ENCODE assay signal across 7 mouse cellular contexts in genomic region chr4:155066834-155067522, GRCm38 (mm10). TPM values are rescaled to one million over a fixed set of nuclear protein-coding genes. Genes with fewer than 3 reads are reported as not detected.
A peak's percentile ranks its signal among the peaks of the same experiment; 100 is the strongest.
DNase-seq lines count a peak whose midpoint lies in the region; ATAC-seq lines count a peak whose summit lies in the region.

Gene Pex10, plus strand, starts transcription at chr4:155067016.

- peaks cover 37% of the 10 kb centered on the region for H3K36me3 ChIP-seq in embryonic facial prominence, embryonic 12.5 days
- peaks cover 24% of the 10 kb centered on the region for H3K36me3 ChIP-seq in limb, embryonic 11.5 days (ENCODE audit: control insufficient read depth, insufficient read depth, low read length)
- H3K36me3 ChIP-seq in midbrain, embryonic 14.5 days (ENCODE audit: control insufficient read depth, insufficient read depth, low read length) = peaks cover 37% of the 10 kb centered on the region

- H3K27ac ChIP-seq in embryonic facial prominence, embryonic 12.5 days = peak within 1 kb of the TSS; percentile 83
- 0 out of 2 replicates have a peak within 1 kb of the TSS, but pooled peaks have one; percentile 39 for H3K27ac ChIP-seq in limb, embryonic 11.5 days (replicated peaks; ENCODE audit: low read depth, low read length)
- peak within 1 kb of the TSS; percentile 62 for H3K27ac ChIP-seq in midbrain, embryonic 14.5 days (replicated peaks; ENCODE audit: low read depth, low read length)

- peak within 1 kb of the TSS; percentile 68 for H3K4me3 ChIP-seq in embryonic facial prominence, embryonic 12.5 days
- peak within 1 kb of the TSS; percentile 62 for H3K4me3 ChIP-seq in limb, embryonic 11.5 days (ENCODE audit: low read depth, low read length)
- H3K4me3 ChIP-seq in midbrain, embryonic 14.5 days (replicated peaks; ENCODE audit: low read depth, low read length) = peak within 1 kb of the TSS; percentile 63

- peak; percentile 98 for DNase-seq in adrenal gland, postnatal 25 days
- DNase-seq in heart, adult 11 months = peak; percentile 100
- DNase-seq in kidney, adult 18-20 months = peak; percentile 97
- DNase-seq in limb, embryonic 11.5 days (ENCODE audit: low spot score) = peak; percentile 99
- peak; percentile 99 for DNase-seq in midbrain, embryonic 14.5 days
- DNase-seq in spleen, adult 18-20 months = peak; percentile 96 to 98

- no peaks in the 10 kb centered on the region for H3K27me3 ChIP-seq in embryonic facial prominence, embryonic 12.5 days
- H3K27me3 ChIP-seq in limb, embryonic 11.5 days (ENCODE audit: control insufficient read depth, insufficient read depth, low read length) = no peaks in the 10 kb centered on the region
- H3K27me3 ChIP-seq in midbrain, embryonic 14.5 days (ENCODE audit: control insufficient read depth, insufficient read depth, low read length) = no peaks in the 10 kb centered on the region

- peaks cover 10% of the 10 kb centered on the region for H3K4me1 ChIP-seq in embryonic facial prominence, embryonic 12.5 days
- H3K4me1 ChIP-seq in limb, embryonic 11.5 days (ENCODE audit: control insufficient read depth, insufficient read depth, low read length) = peaks cover 10% of the 10 kb centered on the region; the same call in 1 of the 2 replicates
- peaks cover 13% of the 10 kb centered on the region for H3K4me1 ChIP-seq in midbrain, embryonic 14.5 days (ENCODE audit: control insufficient read depth, insufficient read depth, low read length)

- peak within 1 kb of the TSS; percentile 74 for H3K9ac ChIP-seq in embryonic facial prominence, embryonic 12.5 days
- H3K9ac ChIP-seq in limb, embryonic 11.5 days (ENCODE audit: low read length) = peak within 1 kb of the TSS; percentile 76
- H3K9ac ChIP-seq in midbrain, embryonic 14.5 days (replicated peaks; ENCODE audit: low read length) = peak within 1 kb of the TSS; percentile 78

- peak; percentile 78 for ATAC-seq in embryonic facial prominence, embryonic 12.5 days (ENCODE audit: insufficient number of reproducible peaks, insufficient read depth, low FRiP score, low TSS enrichment)
- ATAC-seq in limb, embryonic 11.5 days (ENCODE audit: insufficient number of reproducible peaks, low FRiP score, low TSS enrichment, low read depth) = peak; percentile 93
- ATAC-seq in midbrain, embryonic 14.5 days (ENCODE audit: low FRiP score, low TSS enrichment) = peak; percentile 94

- H3K4me2 ChIP-seq in embryonic facial prominence, embryonic 12.5 days (replicated peaks) = peak within 1 kb of the TSS; percentile 70
- peak within 1 kb of the TSS; percentile 81 for H3K4me2 ChIP-seq in limb, embryonic 11.5 days (ENCODE audit: low read depth, severe bottlenecking)
- H3K4me2 ChIP-seq in midbrain, embryonic 14.5 days (ENCODE audit: low read length) = peak within 1 kb of the TSS; percentile 90

- no peaks in the 10 kb centered on the region for H3K9me3 ChIP-seq in embryonic facial prominence, embryonic 12.5 days
- no peaks in the 10 kb centered on the region for H3K9me3 ChIP-seq in limb, embryonic 11.5 days (ENCODE audit: control insufficient read depth, low read length)
- H3K9me3 ChIP-seq in midbrain, embryonic 14.5 days (ENCODE audit: control insufficient read depth, low read length) = no peaks in the 10 kb centered on the region

- under 1% methylated on average over 48 of the region's 48 CpGs for WGBS in embryonic facial prominence, embryonic 12.5 days
- WGBS in limb, embryonic 11.5 days = under 1% methylated on average over 48 of the region's 48 CpGs
- under 1% methylated on average over 48 of the region's 48 CpGs for WGBS in midbrain, embryonic 14.5 days

RNA-seq across cellular contexts. Expression of gene Pex10, which starts in this region (rescaled TPM):
- total RNA-seq in adrenal gland, postnatal 25 days (2021) = 25.1 and 28.6 TPM in 2 replicates
- 23.3 and 23.7 TPM in 2 replicates for polyA plus RNA-seq in embryonic facial prominence, embryonic 12.5 days (2016; fragmentation: Nextera tagmentation; extraction: Ambion mirVana)
- polyA plus RNA-seq in limb, embryonic 11.5 days (2014; fragmentation: Nextera tagmentation; extraction: Ambion mirVana) = 6.5 and 8.5 TPM in 2 replicates
- 6.0 and 10.0 TPM in 2 replicates for polyA plus RNA-seq in midbrain, embryonic 14.5 days (2014; fragmentation: Nextera tagmentation; extraction: Ambion mirVana)

Comparison
In these comparisons a context has a peak if more than half of its experiments do, and no peak if none do; other contexts are left out.
1. Peak in every context shown above with its lines: DNase-seq, ATAC-seq, H3K4me3 ChIP-seq and H3K27ac ChIP-seq.